ENCODE assay signal across 18 mouse cellular contexts in the genomic region with DNA sequence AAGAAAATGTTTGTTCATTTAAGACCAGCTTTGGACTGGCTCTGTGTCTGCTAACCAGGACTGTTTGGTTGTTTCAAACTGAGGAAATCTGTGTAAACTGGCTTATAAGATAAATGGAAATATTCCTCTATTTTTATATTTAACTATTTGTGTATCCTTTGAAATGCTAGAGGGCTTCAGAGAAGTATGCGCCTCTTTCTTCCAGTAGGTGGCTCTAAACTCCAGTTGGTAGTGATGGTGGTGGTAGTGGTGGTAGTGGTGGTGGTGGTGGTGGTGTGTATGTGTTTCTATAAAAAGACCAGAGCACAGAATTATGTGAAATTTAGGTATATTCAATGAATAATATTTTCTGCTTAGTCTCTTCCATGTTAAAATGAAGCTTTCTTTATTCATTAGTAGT.
A peak's percentile ranks its signal among the peaks of the same experiment; 100 is the strongest.
DNase-seq lines count a peak whose midpoint lies in the region; ATAC-seq and TF ChIP-seq lines count a peak whose summit lies in the region.
"Had no signal": no experiment of that assay in that cellular context is flagged by ENCODE, and none has a peak within 500 bp of the region (broad histone marks: within the 10 kb centered on the region; RNA-seq: fewer than 3 reads in every experiment).

No protein-coding gene starts in this region.

- H3K9ac ChIP-seq in embryonic facial prominence, embryonic 11.5 days (replicated peaks; ENCODE audit: low read length), result no peak overlapping the region
- H3K9ac ChIP-seq in kidney, postnatal 0 days (ENCODE audit: low read depth, low read length), result no peak overlapping the region
- no peak overlapping the region for H3K9ac ChIP-seq in stomach, postnatal 0 days (ENCODE audit: low read length)
- H3K9ac ChIP-seq: embryonic facial prominence, embryonic 15.5 days; forebrain, embryonic 13.5 days; limb, embryonic 15.5 days; midbrain, embryonic 13.5 days; neural tube, embryonic 12.5 days had no signal

- DNase-seq in embryonic facial prominence, embryonic 11.5 days (ENCODE audit: low spot score), result peak; percentile 44
- no peak for DNase-seq in embryonic facial prominence, embryonic 10.5 days (ENCODE audit: low spot score)
- no peak for DNase-seq in kidney, postnatal 0 days (ENCODE audit: low spot score)
- no peak for DNase-seq in kidney, postnatal 36 days
- DNase-seq in retina, embryonic 14.5 days (ENCODE audit: low spot score), result peak; percentile 51
- DNase-seq in retina, postnatal 1 day, result no peak
- no peak for DNase-seq in stomach, postnatal 0 days (ENCODE audit: low spot score)
- DNase-seq in cerebellum, adult 9-10 months, result no peak
- DNase-seq: B cell, adult 2 months; cerebellum, adult 8-10 months; lung, postnatal 10 days; spleen, adult 18-20 months had no signal

- H3K4me2 ChIP-seq in embryonic facial prominence, embryonic 11.5 days (ENCODE audit: low read depth, low read length), result no peak overlapping the region
- H3K4me2 ChIP-seq in kidney, postnatal 0 days (ENCODE audit: low read length), result no peak overlapping the region
- no peak overlapping the region for H3K4me2 ChIP-seq in stomach, postnatal 0 days (replicated peaks; ENCODE audit: low read depth)
- H3K4me2 ChIP-seq: embryonic facial prominence, embryonic 15.5 days; forebrain, embryonic 13.5 days; limb, embryonic 15.5 days; midbrain, embryonic 13.5 days; neural tube, embryonic 12.5 days had no signal

- H3K36me3 ChIP-seq in embryonic facial prominence, embryonic 11.5 days (replicated peaks; ENCODE audit: control insufficient read depth, insufficient read depth, low read depth, low read length), result no peaks in the 10 kb centered on the region; the same call in 1 of the 2 replicates
- H3K36me3 ChIP-seq in embryonic facial prominence, embryonic 10.5 days (replicated peaks), result peaks cover 51% of the 10 kb centered on the region
- no peaks in the 10 kb centered on the region for H3K36me3 ChIP-seq in kidney, postnatal 0 days (ENCODE audit: insufficient read depth, low read length)
- H3K36me3 ChIP-seq in stomach, postnatal 0 days (ENCODE audit: control insufficient read depth, insufficient read depth, low read length), result no peaks in the 10 kb centered on the region
- H3K36me3 ChIP-seq: embryonic facial prominence, embryonic 15.5 days; G1E; limb, embryonic 15.5 days; midbrain, embryonic 13.5 days; neural tube, embryonic 12.5 days had no signal

- WGBS in embryonic facial prominence, embryonic 11.5 days, result 48% methylated on average over 1 of the region's 1 CpGs
- WGBS in embryonic facial prominence, embryonic 10.5 days, result 45% methylated on average over 1 of the region's 1 CpGs
- WGBS in kidney, postnatal 0 days, result 60% methylated on average over 1 of the region's 1 CpGs
- 46% methylated on average over 1 of the region's 1 CpGs for WGBS in stomach, postnatal 0 days

- no peak for TF ChIP-seq EP300 in stomach, postnatal 0 days (optimal IDR thresholded peaks at IDR 0.05)

- no peak overlapping the region for H3K27ac ChIP-seq in embryonic facial prominence, embryonic 11.5 days (replicated peaks; ENCODE audit: low read depth, low read length)
- no peak overlapping the region for H3K27ac ChIP-seq in embryonic facial prominence, embryonic 10.5 days (replicated peaks)
- no peak overlapping the region for H3K27ac ChIP-seq in kidney, postnatal 0 days
- H3K27ac ChIP-seq in stomach, postnatal 0 days (replicated peaks), result no peak overlapping the region
- H3K27ac ChIP-seq: embryonic facial prominence, embryonic 15.5 days; forebrain, embryonic 13.5 days; midbrain, embryonic 13.5 days; neural tube, embryonic 12.5 days had no signal

- H3K9me3 ChIP-seq in embryonic facial prominence, embryonic 11.5 days (replicated peaks; ENCODE audit: control insufficient read depth, low read length), result no peaks in the 10 kb centered on the region
- H3K9me3 ChIP-seq in embryonic facial prominence, embryonic 10.5 days, result no peaks in the 10 kb centered on the region
- no peaks in the 10 kb centered on the region for H3K9me3 ChIP-seq in kidney, postnatal 0 days (replicated peaks; ENCODE audit: low read length)
- H3K9me3 ChIP-seq in stomach, postnatal 0 days (ENCODE audit: control insufficient read depth, low read length), result no peaks in the 10 kb centered on the region
- H3K9me3 ChIP-seq: embryonic facial prominence, embryonic 15.5 days; forebrain, embryonic 13.5 days; limb, embryonic 15.5 days; midbrain, embryonic 13.5 days; neural tube, embryonic 12.5 days had no signal

- H3K4me1 ChIP-seq in embryonic facial prominence, embryonic 11.5 days (ENCODE audit: control insufficient read depth, insufficient read depth, low read length), result no peaks in the 10 kb centered on the region
- H3K4me1 ChIP-seq in embryonic facial prominence, embryonic 10.5 days, result no peaks in the 10 kb centered on the region
- no peaks in the 10 kb centered on the region; the same call in 1 of the 2 replicates for H3K4me1 ChIP-seq in kidney, postnatal 0 days (replicated peaks; ENCODE audit: insufficient read depth, low read length)
- H3K4me1 ChIP-seq in stomach, postnatal 0 days (replicated peaks; ENCODE audit: control insufficient read depth, insufficient read depth), result no peaks in the 10 kb centered on the region
- H3K4me1 ChIP-seq: embryonic facial prominence, embryonic 15.5 days; forebrain, embryonic 13.5 days; midbrain, embryonic 13.5 days; neural tube, embryonic 12.5 days had no signal

- H3K4me3 ChIP-seq in embryonic facial prominence, embryonic 11.5 days (ENCODE audit: low read depth, low read length), result no peak overlapping the region
- no peak overlapping the region for H3K4me3 ChIP-seq in embryonic facial prominence, embryonic 10.5 days
- H3K4me3 ChIP-seq in kidney, postnatal 0 days (replicated peaks; ENCODE audit: low read depth, low read length), result no peak overlapping the region
- H3K4me3 ChIP-seq in stomach, postnatal 0 days (ENCODE audit: low read depth, low read length), result no peak overlapping the region
- H3K4me3 ChIP-seq: embryonic facial prominence, embryonic 15.5 days; forebrain, embryonic 13.5 days; limb, embryonic 15.5 days; midbrain, embryonic 13.5 days; neural tube, embryonic 12.5 days had no signal

- no peak for ATAC-seq in embryonic facial prominence, embryonic 11.5 days (replicated peaks; ENCODE audit: insufficient number of reproducible peaks, low FRiP score, low TSS enrichment, low read depth)
- ATAC-seq in kidney, postnatal 0 days (replicated peaks; ENCODE audit: low FRiP score, low read depth), result no peak
- ATAC-seq in stomach, postnatal 0 days (ENCODE audit: low FRiP score, low TSS enrichment), result no peak
- ATAC-seq: forebrain, embryonic 13.5 days; midbrain, embryonic 13.5 days had no signal

- H3K27me3 ChIP-seq in embryonic facial prominence, embryonic 11.5 days (ENCODE audit: control insufficient read depth, insufficient read depth, low read length), result no peaks in the 10 kb centered on the region
- no peaks in the 10 kb centered on the region for H3K27me3 ChIP-seq in embryonic facial prominence, embryonic 10.5 days (replicated peaks; ENCODE audit: low read depth, poor library complexity, severe bottlenecking)
- no peaks in the 10 kb centered on the region for H3K27me3 ChIP-seq in kidney, postnatal 0 days (ENCODE audit: insufficient read depth, low read length)
- no peaks in the 10 kb centered on the region for H3K27me3 ChIP-seq in stomach, postnatal 0 days (ENCODE audit: control insufficient read depth, insufficient read depth, low read length)
- H3K27me3 ChIP-seq: embryonic facial prominence, embryonic 15.5 days; forebrain, embryonic 13.5 days; limb, embryonic 15.5 days; midbrain, embryonic 13.5 days; neural tube, embryonic 12.5 days had no signal

- peak; percentile 70 for TF ChIP-seq CTCF in kidney, postnatal 0 days (IDR thresholded peaks at IDR 0.05; ENCODE audit: low read depth)
- TF ChIP-seq CTCF in stomach, postnatal 0 days (IDR thresholded peaks at IDR 0.05; ENCODE audit: low read depth), result peak; percentile 71

Comparison
In these comparisons a context has a peak if more than half of its experiments do, and no peak if none do; other contexts are left out.
1. DNase-seq: peak in embryonic facial prominence, embryonic 11.5 days (single experiment) and retina, embryonic 14.5 days (single experiment); none in embryonic facial prominence, embryonic 10.5 days (single experiment), kidney, postnatal 0 days (single experiment), kidney, postnatal 36 days (0 of 2), retina, postnatal 1 day (single experiment), stomach, postnatal 0 days (single experiment) and cerebellum, adult 9-10 months (single experiment).